Mouse (Mus musculus): ENCODE measurements around the gene Grk3. TPM values are rescaled to one million over a fixed set of nuclear protein-coding genes. Genes with fewer than 3 reads are reported as not detected.

Grk3 gene
- total and polyA plus RNA-seq, 2 experiments from 2014 or later: 12.3 to 33.8 TPM

DNA sequence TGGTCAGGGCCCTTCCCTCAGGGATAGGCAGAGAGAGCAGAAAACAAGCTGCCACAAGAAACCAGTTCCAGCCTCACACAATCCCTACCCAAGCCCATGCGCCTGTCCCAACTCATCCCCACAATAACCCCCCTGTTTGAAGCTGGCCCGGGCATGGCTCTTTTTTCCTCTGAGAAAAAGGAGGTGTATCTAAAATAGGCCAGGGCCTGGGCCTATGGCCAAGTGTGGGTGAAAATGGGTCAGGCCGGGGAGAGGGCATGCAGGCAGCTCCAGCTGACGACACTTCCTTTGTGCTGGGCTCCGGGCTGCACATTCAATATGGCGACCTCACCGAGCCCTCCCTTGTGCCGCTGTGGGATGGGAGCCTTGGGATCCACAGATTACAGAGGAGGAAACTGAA is 27.9 kb upstream of the Grk3 start:
- no peaks in the 10 kb centered on the region for H3K36me3 ChIP-seq (replicated peaks; ENCODE audit: control insufficient read depth, insufficient read depth, low read length)
- no peaks in the 10 kb centered on the region for H3K9me3 ChIP-seq (replicated peaks; ENCODE audit: control insufficient read depth, low read length)
- ATAC-seq (ENCODE audit: insufficient read depth, low read depth) (peak; percentile 62), DNase-seq (ENCODE audit: low spot score) (no peak)
- no peaks in the 10 kb centered on the region for H3K27me3 ChIP-seq (ENCODE audit: control insufficient read depth, insufficient read depth, low read length)
- no peak overlapping the region for H3K27ac ChIP-seq (ENCODE audit: low read depth)
- no peak overlapping the region for H3K4me2 ChIP-seq (ENCODE audit: low read depth, low read length)
- no peak for TF ChIP-seq CTCF (IDR thresholded peaks at IDR 0.05; ENCODE audit: low read depth)
- TF ChIP-seq EP300 (IDR thresholded peaks at IDR 0.05; ENCODE audit: low read depth): no peak
- no peak overlapping the region for H3K9ac ChIP-seq (replicated peaks; ENCODE audit: low read depth, low read length)
- peaks cover 9% of the 10 kb centered on the region; the same call in 1 of the 2 replicates for H3K4me1 ChIP-seq (ENCODE audit: control insufficient read depth, insufficient read depth)
- 56% methylated on average over 8 of the region's 8 CpGs for WGBS
- H3K4me3 ChIP-seq (ENCODE audit: low read depth, low read length): no peak overlapping the region

DNA sequence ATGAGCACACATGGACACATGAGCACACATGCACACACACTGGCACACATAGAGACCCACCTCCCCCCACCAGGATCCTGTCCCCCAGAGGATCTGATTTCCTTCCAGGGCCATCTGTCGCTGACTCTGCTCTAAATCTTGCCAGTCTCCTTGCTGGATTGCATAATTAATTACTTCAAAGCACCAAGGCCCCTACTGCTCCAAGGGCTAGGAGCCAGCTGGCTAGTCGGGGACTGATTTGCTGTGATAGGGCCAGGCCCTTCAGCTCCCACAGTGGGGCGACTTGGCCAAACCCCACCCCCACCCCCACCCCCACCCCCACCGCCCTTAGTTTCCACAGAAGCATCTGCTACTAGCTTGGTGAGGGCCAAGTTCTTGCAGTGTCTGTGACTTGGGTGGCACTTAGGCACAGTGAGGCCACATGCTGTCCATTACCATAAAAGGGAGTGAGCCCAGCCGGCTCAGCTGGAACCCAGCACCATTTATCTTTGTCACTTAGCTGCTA is 26.0 kb upstream of the Grk3 start:
- 22% methylated on average over 5 of the region's 5 CpGs for WGBS
- DNase-seq (ENCODE audit: low spot score) (no peak), ATAC-seq (ENCODE audit: insufficient read depth, low read depth) (no peak)
- H3K9me3 ChIP-seq (replicated peaks; ENCODE audit: control insufficient read depth, low read length): no peaks in the 10 kb centered on the region
- H3K27ac ChIP-seq (ENCODE audit: low read depth): no peak overlapping the region
- no peak overlapping the region for H3K4me2 ChIP-seq (ENCODE audit: low read depth, low read length)
- no peaks in the 10 kb centered on the region for H3K36me3 ChIP-seq (replicated peaks; ENCODE audit: control insufficient read depth, insufficient read depth, low read length)
- no peaks in the 10 kb centered on the region for H3K27me3 ChIP-seq (ENCODE audit: control insufficient read depth, insufficient read depth, low read length)
- TF ChIP-seq EP300 (IDR thresholded peaks at IDR 0.05; ENCODE audit: low read depth) (no peak), CTCF (IDR thresholded peaks at IDR 0.05; ENCODE audit: low read depth) (no peak)
- no peak overlapping the region for H3K4me3 ChIP-seq (ENCODE audit: low read depth, low read length)
- H3K4me1 ChIP-seq (ENCODE audit: control insufficient read depth, insufficient read depth): peaks cover 9% of the 10 kb centered on the region; the same call in 1 of the 2 replicates
- H3K9ac ChIP-seq (replicated peaks; ENCODE audit: low read depth, low read length): no peak overlapping the region

DNA sequence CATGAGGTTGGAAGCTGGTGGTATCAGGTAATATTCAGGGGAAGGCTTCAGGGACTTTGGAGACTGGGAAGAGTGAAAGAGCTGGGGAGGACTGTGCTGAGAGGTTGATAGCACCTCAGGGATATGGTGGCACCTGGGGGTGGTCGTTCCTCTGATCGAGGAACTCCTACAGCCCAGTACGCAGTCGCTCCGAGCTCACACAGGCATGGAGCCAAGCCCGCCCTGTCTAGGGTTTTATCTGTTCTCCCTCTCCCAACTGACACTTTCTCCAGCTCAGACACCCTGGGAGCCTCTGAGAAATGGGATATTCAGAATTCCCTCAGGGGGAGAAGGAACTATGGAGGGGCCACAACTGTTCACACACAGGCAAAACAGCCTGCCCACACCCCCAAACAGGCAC is 25.2 kb upstream of the Grk3 start:
- H3K27ac ChIP-seq (ENCODE audit: low read depth): no peak overlapping the region
- DNase-seq (ENCODE audit: low spot score): peak; percentile 15
- H3K4me2 ChIP-seq (ENCODE audit: low read depth, low read length): no peak overlapping the region
- H3K27me3 ChIP-seq (ENCODE audit: control insufficient read depth, insufficient read depth, low read length): no peaks in the 10 kb centered on the region
- no peaks in the 10 kb centered on the region for H3K9me3 ChIP-seq (replicated peaks; ENCODE audit: control insufficient read depth, low read length)
- ATAC-seq (ENCODE audit: insufficient read depth, low read depth): no peak
- peaks cover 14% of the 10 kb centered on the region for H3K4me1 ChIP-seq (ENCODE audit: control insufficient read depth, insufficient read depth)
- no peak overlapping the region for H3K9ac ChIP-seq (replicated peaks; ENCODE audit: low read depth, low read length)
- TF ChIP-seq EP300 (IDR thresholded peaks at IDR 0.05; ENCODE audit: low read depth) (no peak), CTCF (IDR thresholded peaks at IDR 0.05; ENCODE audit: low read depth) (no peak)
- 22% methylated on average over 6 of the region's 6 CpGs for WGBS
- H3K36me3 ChIP-seq (replicated peaks; ENCODE audit: control insufficient read depth, insufficient read depth, low read length): no peaks in the 10 kb centered on the region
- no peak overlapping the region for H3K4me3 ChIP-seq (ENCODE audit: low read depth, low read length)

DNA sequence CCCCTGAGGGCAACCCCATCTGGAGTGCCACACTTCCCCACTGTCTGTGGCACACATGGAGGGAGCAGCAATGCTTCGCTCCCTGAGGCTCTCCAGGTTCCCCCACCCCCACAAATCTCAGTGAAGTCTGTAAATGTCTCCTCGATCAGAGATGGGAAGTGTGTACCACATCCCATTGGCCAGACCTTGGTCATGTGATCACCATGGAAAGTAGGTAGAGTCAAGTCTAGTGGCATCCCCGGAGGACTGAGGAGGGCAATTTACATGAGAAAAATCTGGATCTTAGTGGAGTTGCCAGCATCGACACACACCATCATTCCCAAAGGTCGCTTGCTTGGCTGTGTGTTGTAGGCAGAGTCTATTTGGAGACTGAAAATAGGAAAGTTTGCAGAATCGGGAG is 23.0 kb upstream of the Grk3 start:
- H3K4me3 ChIP-seq (ENCODE audit: low read depth, low read length): no peak overlapping the region
- DNase-seq (ENCODE audit: low spot score) (no peak), ATAC-seq (ENCODE audit: insufficient read depth, low read depth) (no peak)
- H3K9ac ChIP-seq (replicated peaks; ENCODE audit: low read depth, low read length): no peak overlapping the region
- H3K27me3 ChIP-seq (ENCODE audit: control insufficient read depth, insufficient read depth, low read length): no peaks in the 10 kb centered on the region
- TF ChIP-seq EP300 (IDR thresholded peaks at IDR 0.05; ENCODE audit: low read depth): no peak
- no peak for TF ChIP-seq CTCF (IDR thresholded peaks at IDR 0.05; ENCODE audit: low read depth)
- WGBS: 84% methylated on average over 6 of the region's 6 CpGs
- no peaks in the 10 kb centered on the region for H3K36me3 ChIP-seq (replicated peaks; ENCODE audit: control insufficient read depth, insufficient read depth, low read length)
- H3K9me3 ChIP-seq (replicated peaks; ENCODE audit: control insufficient read depth, low read length): no peaks in the 10 kb centered on the region
- H3K27ac ChIP-seq (ENCODE audit: low read depth): no peak overlapping the region
- H3K4me1 ChIP-seq (ENCODE audit: control insufficient read depth, insufficient read depth): peaks cover 31% of the 10 kb centered on the region
- H3K4me2 ChIP-seq (ENCODE audit: low read depth, low read length): no peak overlapping the region

- no peak for TF ChIP-seq EP300 (IDR thresholded peaks at IDR 0.05; ENCODE audit: low read depth)
- no peak for TF ChIP-seq CTCF (IDR thresholded peaks at IDR 0.05; ENCODE audit: low read depth)
- Histone ChIP-seq H3K27me3 (ENCODE audit: control insufficient read depth, insufficient read depth, low read length) (no peaks in the 10 kb centered on the region), H3K36me3 (replicated peaks; ENCODE audit: control insufficient read depth, insufficient read depth, low read length) (no peaks in the 10 kb centered on the region), H3K4me2 (ENCODE audit: low read depth, low read length) (peak overlapping the region; percentile 10; the same call in 1 of the 2 replicates), H3K9ac (replicated peaks; ENCODE audit: low read depth, low read length) (no peak overlapping the region), H3K4me3 (ENCODE audit: low read depth, low read length) (no peak overlapping the region), H3K27ac (ENCODE audit: low read depth) (0 out of 2 replicates have a peak overlapping the region, but pooled peaks have one; percentile 30), H3K9me3 (replicated peaks; ENCODE audit: control insufficient read depth, low read length) (no peaks in the 10 kb centered on the region), H3K4me1 (ENCODE audit: control insufficient read depth, insufficient read depth) (peaks cover 23% of the 10 kb centered on the region)
- peak; percentile 70 for DNase-seq (ENCODE audit: low spot score)
- ATAC-seq (ENCODE audit: insufficient read depth, low read depth): peak; percentile 66
- 53% methylated on average over 10 of the region's 10 CpGs for WGBS
These were observed 19.8 kb upstream of the Grk3 start for GRCm38 (mm10) chr5:113035094-113036047.

Data from heart, postnatal 0 days (tissue).